Mouse (Mus musculus) heart, adult 11 months (tissue): ENCODE measurements around the gene Klhl3.

ENCODE experiments used
- DNase-seq: peaks from one replicate; pipeline ENCODE4 v3.0.0; 2022

Gene Klhl3

DNA sequence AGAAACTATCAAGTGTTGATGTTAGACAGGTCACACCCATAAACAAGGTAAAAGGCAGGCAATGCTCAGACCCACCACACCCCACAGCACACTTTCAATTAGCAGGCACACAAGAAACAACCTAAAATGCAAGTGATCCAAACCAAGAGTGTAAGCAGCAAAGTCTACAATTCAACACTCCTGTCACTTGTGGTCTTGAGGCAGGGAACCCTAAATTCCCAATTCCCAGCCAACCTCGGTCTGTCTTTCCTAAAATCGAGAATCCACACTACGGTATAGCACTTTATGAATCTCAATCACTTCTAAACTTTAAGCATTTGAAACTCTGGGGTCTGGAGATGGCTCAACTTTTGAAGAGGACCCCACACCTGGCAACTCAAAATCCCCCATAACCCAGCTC, 10.9 kb upstream of the Klhl3 start:
- no peak for DNase-seq

DNA sequence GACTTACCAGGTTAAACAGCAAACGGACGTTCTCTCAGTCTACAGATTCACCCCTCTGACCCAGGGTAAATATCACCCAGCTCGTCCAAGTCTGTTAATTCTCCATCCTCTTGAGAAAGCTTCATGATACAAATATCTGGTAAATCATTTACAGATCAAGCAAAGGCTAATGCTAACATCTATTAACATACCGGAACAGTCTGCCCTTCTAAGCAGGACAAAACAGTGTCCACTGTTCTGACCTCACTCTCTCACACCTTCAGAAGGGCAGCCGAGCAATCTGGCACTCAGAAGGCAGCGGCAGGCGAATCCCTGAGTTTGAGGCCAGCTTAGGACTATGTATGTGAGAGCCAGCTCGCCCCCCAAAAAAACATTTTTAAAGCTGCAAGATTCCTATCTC, 10.0 kb upstream of the Klhl3 start:
- DNase-seq: no peak

- DNase-seq: peak; percentile 89
Observed at GRCm38 (mm10) chr13:58122786-58123297, 9.4 kb upstream of the Klhl3 start.

DNA sequence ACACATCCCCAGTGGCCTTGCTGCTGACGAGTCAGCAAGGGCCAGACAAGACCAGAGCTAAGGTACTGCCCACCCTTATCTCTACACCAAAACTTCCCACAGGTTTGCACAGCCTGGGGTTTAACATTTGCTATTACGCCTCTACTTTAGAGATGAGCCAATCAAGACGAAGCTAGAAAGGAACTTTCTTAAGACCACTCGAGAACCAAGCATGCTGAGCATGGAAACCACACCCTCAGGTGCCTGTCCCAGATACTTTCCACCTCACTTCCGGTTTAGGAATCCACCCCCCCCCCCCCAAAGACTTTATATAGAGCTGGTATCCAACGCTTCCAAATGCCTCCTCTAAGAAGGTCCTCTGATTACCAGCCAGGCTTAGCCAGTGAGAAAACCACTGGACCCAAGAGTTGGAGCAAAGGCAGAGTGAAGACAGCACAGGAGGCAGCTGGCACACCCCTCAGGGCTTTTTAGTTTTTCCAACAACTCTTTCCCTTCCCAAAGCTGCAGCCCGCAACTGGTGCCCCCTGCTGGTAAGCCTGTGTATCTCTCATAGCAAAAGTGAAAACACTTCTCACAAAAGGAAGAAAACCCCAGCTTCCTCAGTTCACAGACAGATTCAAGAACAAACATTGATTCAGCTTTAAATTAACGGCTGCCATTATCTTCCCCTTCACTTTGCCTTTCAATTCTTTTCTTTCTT, 4.1 kb upstream of the Klhl3 start:
- DNase-seq: no peak

DNA sequence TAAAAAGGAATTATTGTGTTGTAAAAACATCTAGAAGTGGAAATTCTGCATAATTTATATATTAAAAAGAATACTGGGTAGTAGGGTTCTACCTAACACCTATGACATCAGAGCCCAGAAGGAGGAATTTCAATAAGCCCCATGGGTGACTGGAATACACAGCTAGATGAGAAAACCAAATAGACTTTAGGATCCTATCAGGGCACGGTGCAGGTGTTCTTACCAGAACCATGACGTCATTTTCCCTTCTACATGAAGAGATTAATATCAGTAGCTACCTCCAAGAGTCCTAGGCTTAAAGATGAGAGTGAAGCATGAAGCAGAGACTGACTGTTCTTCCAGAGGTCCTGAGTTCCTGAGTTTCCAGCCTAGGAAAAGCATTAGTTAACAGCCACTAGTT, 3.4 kb upstream of the Klhl3 start:
- no peak for DNase-seq

- DNase-seq: peak; percentile 98
Observed at GRCm38 (mm10) chr13:58115227-58115626, 1.8 kb upstream of the Klhl3 start.

DNA sequence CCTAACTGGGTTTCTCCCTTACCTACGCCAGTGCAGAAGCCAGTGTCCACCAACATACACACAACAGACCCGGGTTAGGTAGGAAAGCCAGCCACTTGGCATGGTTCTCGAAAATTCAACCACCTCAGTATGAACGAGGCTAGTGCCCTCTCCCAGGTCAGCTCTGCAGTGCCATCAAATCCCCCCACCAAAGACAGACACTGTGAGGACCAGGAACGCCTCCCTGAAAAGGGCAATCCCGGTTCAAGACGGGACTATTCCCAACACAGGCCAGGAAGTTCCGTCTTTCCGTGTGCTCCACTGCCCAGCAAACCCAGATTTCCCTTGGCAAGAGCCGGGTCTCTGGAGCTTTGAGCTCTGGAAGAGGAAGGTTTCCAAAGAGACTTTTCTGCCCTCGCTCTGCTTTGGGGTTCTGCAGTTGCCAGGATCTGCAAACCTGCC, 771 bp downstream of the Klhl3 start:
- peak; percentile 91 for DNase-seq

DNA sequence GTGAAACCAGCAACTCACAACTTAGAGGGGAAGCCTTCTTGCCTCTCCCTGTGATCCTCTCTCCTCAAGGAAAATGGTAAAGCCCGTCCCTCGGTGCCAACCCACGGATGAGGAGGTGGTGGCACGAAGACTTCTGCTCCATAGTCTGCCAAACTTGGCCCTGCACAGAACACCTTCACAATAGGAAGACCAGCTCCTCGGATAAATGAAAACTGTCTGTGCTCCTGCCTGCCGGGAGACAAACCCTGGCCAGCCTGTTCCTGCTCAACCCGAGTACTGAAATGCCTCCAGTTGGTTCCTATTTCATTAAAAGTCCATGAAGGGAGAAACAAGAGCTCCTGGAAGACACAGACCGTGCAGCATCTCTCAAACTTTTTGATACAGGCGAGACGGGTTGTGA, 1.2 kb downstream of the Klhl3 start:
- no peak for DNase-seq

DNA sequence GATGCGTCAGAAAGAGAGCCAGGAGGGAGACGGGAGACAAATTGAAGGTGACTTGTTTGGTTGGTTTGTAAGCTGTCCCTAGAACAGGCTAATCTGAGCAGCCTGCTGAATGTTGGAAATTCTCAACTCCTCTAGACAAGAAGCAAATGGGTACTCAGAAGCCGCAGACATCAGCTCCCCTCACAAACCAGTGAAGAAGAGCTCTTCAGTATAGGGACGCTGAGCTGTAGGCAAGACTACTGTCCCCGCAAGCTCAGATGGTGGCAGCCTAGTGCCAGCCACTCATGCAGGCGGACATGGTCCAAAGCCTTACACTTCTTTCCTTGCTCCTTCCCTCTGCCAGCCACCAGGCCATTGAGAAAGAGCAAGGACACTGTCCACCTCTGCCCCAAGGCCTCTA, 2.1 kb downstream of the Klhl3 start:
- no peak for DNase-seq

DNA sequence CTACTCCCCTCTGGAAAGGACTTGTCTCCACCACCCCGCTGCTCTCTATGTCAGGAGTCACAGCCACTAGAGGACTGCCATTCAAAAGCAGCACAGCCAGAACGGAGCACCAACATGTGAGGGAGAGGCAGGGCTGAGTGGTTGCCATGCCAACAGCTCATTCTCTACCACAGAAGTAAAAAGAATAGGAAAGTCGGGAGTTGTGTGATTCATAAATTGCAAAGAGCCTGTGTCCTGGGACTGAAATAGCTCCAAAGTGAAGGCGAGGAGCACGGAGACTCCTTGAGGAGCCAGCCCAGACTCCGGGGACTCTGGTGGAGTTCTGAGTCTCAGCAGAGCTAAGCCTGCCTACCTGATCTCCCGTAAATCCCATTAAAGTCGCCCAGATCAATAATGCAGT, 22.7 kb downstream of the Klhl3 start:
- DNase-seq: no peak

DNA sequence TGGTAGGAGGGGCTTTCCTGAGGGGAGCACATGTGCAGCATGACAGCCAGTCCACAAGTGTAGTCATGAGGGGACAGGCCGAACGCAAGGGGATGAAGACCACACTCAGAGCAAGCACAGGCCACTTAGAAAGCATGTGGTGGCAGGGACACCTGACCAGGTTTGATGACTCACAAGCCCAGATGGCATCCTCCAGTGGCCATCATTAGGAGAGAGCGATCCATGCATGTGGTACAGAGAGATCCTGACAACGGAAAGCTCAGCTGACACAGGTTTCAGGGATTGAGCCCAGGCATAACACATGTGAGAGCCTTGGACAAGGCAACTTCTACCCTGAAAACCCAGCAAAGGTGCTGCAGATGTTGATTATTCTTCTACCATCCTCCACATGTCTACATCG, 29.0 kb downstream of the Klhl3 start:
- no peak for DNase-seq

- DNase-seq: peak; percentile 74
Observed at GRCm38 (mm10) chr13:58083521-58083920, 29.9 kb downstream of the Klhl3 start.

- DNase-seq: peak; percentile 79
Observed at GRCm38 (mm10) chr13:58083048-58083447, 30.3 kb downstream of the Klhl3 start.

DNA sequence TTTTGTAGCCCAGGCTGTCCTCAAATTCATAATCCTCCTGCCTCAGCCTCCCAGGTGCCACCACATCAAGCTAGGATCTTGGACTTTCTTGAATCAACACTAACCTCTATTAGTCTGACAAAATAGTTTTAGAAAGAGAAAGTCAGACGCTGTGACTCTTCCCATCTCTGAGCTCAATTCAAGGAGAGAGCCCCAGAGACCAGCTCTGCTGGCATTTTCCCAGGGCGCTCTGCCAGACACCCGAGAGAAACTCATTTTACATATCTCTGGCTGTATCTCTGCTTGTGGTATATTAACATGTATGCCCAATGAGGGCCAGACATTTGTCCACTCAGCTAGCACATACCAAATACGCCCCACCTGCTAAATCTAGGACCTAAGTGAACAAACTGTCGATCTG, 35.0 kb downstream of the Klhl3 start:
- DNase-seq: no peak

DNA sequence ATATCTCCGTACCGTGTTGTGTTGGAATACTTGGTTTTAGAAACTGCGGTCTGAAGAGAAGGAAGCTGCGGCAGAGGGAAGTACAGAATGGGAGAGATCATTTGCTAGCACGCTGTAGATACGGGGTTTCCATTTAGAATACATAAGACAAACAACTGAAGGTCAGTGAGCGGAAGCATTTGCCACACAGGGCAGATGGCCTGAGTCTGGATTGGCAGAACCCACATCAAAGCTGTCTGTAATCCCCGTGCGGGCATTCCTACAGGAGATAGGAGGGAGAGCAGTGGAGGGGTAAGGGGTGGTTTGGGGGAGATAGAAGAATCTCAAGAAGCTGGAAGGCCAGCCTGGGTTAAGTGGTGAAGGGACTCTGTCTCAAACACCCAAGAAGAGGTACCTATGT, 38.5 kb downstream of the Klhl3 start:
- DNase-seq: no peak

DNA sequence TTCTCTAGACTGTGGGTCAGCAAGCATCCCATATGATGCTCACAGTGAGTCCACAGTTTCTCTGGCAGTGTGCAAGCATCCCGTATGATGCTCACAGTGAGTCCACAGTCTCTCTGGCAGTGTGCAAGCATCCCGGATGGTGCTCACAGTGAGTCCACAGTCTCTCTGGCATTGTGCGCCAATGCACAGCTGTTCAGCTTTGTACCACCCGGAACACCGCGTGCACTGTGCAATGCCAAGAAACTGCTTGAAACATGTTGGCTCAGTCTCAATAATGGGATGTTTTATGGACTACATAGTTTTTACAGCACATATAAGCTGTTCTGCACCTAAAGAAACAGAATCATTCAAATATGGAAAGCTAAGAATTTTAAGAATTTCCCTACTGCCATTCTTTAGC, 38.9 kb downstream of the Klhl3 start:
- DNase-seq: no peak

DNA sequence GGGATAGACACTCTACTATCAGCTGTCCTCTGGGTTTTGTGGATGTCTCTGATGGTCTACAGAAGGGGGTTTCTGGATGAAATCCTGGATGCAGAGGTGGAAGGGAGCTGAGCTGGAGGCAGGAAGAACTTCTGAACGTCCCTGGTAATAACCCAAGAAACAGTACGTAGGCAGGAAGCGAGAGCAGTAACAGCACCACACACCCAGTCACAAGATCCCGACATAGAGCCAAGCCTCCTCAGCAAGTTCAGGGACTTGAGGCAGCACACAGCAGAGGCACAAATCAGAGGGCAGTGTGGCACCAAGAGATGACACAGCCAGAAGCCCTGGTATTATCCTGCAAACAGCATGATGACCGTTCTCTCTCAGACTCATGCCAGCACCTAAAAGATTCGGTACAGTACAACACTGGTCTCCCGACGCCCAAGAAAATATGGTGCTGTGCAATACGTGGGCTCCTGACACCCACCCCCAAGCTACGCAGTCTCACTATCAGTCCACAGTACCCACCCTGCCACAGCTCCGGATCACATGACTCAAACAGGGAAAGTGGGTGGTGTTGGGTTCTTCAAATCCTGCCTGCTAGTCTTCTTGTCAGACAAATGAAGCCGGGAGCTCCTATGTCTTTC, 40.0 kb downstream of the Klhl3 start:
- DNase-seq: peak; percentile 98

DNA sequence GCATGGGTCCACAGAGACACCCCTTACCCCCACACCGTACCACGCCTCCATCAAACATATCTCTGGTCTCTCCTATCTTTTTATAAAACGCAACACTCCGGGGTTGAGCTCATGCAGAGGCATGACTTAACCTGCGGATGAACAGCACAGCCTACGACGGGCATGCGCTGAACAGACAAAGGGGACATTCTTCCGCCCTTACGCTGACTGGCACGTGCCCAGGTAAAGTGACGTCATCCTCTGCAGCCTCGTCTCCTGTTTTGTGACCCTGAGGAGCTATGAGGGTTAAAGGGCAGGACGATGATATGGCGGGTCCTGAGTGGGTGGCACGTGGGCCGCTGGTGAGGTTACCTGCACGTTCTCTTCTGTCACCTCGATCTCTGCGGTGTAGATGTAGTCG, 42.2 kb downstream of the Klhl3 start:
- DNase-seq: peak; percentile 87

DNA sequence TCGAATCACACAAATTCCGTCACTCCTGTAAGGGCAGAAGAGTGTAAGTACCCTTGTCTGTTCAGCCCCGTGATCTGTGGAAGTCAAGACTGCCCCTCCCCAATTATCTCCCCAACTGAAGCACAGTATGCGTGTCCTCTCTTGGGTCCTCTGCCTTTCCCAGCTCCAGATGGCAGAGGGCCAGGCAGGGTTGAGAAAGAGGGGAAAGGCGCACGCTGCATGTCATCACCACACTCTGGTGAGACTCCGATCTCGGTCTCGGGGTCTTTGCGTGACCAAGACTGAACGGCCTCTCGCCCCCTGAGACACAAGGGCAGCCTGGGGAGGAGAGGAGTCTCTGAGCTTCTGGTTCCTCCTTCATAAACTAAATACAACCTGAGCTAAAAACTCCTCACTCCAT, 42.9 kb downstream of the Klhl3 start:
- peak; percentile 89 for DNase-seq

DNA sequence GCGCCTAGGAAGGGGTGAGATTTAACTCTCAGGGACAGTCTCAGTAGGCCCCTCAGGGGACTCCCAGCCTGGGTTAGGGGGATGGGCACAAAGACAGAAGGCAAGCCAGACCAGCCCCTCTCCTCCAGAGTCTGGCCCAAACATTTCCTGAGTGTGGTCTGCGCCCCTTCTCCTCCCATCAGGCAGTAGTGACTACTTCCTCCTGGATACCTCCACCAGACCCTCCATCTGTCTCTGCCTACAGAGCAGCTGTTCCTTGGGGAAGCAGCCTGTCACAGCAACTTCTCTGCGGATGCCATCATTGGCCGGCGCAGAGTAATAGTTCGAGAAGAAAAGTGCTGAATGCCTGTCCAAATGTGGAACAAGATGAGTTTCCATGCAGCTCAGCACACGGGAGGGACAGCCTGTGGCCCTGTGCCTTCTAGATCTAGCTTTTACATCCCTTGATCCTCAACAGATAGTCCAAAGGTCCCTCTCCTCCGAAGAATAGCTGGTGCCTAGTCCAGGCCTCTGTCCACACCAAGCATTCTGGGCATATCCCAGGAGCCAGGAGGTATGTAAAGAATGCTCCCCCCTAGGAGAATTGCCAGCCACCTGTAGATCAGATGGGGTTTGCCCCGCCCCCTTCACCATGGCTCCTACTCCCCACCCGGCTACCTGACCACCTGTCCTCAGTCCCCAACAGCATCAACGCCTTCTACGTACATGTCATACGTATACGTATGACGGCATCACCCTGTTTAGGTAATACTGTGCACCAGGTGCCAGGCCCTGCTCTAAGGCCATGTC, 44.8 kb downstream of the Klhl3 start:
- peak; percentile 94 for DNase-seq

DNA sequence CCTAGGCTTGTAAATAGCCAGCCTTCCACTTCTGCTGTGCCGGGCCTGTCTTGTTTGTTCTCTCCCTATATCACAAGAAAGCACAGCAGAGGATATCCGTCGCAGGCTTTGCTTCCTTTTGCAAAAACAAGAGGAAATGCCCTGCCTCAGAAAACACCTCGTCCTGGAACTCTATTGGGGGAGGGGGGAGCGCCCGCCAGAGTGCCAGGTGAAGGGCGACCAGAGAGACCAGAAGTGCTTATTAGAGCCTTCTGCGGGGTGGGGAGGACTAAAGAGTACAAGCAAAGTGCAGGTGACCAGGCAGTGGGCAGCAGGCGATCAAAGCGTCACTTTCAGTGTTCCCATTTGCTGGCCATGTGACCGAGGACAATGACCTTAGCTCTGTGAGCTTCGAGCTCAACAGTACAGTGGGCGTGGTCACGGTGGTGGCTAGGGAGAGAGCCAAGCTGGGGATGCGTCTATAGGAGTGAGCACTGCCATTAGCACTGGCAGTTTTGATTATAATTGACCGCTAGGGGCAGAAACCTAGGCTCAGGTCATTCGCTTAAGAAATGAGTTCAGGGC, 45.8 kb downstream of the Klhl3 start:
- DNase-seq: peak; percentile 99

GRCm38 (mm10) chr13:58066496-58067389, 46.6 kb downstream of the Klhl3 start:
- peak; percentile 98 for DNase-seq
